Mouse (Mus musculus) urinary bladder, postnatal 14 days (tissue): ENCODE results near the gene Rbm14.
A peak's percentile ranks its signal among the peaks of the same experiment; 100 is the strongest.
"Not testable (repeated sequence)": the region's sequence is repeated elsewhere in the genome, so short reads cannot be mapped to it uniquely, and the experiment has no call there.

ENCODE experiments used
- DNase-seq: peaks from one replicate; pipeline ENCODE4 v3.0.0; 2021; ENCODE audit warnings: low spot score

Rbm14 gene

DNA sequence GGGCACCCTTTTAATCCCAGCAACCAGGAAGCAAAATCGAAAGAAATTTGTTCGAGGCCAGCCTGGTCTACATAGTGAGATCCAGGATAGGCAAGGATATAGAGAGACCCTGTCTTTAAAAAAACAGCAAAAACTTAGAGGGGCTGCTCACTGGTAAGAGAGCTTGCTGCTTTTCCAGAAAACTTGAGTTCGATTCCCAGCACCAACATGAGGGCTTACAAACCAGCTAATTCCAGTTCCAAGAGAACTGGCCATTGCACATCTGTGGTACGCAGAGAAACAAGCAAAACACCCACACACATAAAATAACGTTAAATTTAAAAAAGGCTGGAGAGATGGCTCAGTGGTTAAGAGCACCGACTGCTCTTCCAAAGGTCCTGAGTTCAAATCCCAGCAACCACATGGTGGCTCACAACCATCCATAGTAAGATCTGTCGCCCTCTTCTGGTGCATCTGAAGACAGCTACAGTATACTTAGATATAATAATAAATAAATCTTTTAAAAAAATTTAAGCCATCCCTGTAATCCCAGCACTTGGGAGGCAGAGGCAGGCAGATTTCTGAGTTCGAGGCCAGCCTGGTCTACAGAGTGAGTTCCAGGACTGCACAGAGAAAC is 1.0 kb upstream of the Rbm14 start:
- DNase-seq: not testable (repeated sequence)

GRCm38 (mm10) chr19:4811909-4812242 is 442 bp upstream of the Rbm14 start:
- no peak for DNase-seq

DNA sequence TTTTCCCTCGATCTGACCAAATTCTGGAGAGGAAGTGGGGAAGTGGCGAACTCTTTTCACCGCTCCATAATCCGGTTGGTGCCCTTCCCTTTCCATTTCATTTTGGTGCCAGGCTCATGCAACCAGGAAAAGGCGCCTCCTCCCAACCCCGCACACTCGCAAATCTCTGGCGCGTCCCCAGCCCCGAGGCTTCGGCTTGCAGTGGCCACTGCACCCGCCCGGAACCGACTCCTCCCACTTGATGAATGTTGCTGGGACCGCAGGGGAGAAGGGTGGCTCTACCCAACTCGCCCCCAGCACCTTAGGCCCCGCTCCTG is 730 bp downstream of the Rbm14 start:
- no peak for DNase-seq

- no peak for DNase-seq
Measured at GRCm38 (mm10) chr19:4810309-4810708, 1.1 kb downstream of the Rbm14 start.

GRCm38 (mm10) chr19:4803283-4803682 is 8.2 kb downstream of the Rbm14 start:
- no peak for DNase-seq

- DNase-seq: no peak
Measured at GRCm38 (mm10) chr19:4802691-4803091, 8.7 kb downstream of the Rbm14 start.

GRCm38 (mm10) chr19:4799083-4799482 is 12.4 kb downstream of the Rbm14 start:
- DNase-seq: no peak

DNA sequence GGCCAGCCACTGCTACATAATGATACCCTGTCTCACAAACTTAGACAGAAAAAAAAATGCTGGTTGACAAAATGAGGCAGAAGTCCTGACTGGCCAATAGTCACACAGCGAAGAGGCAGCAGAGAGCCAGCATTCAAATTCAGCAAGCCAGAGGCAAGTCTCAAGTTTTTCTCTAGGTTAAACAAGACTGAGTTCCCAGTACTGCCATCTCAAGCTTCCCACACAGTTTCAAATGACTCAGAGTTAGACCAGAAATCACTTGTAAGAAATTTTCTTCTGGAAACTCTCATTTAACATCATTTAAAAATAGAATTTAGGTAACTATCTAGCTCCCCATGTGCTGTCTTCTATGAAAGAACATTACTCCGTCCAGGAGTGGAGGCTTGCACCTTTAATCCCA is 13.6 kb downstream of the Rbm14 start:
- no peak for DNase-seq

GRCm38 (mm10) chr19:4795929-4796328 is 15.5 kb downstream of the Rbm14 start:
- no peak for DNase-seq

- peak; percentile 99 for DNase-seq
Measured at GRCm38 (mm10) chr19:4793831-4794422, 17.5 kb downstream of the Rbm14 start, which contains the start of gene Rbm4. Gene Rbm4 (minus strand): TSS chr19:4793901.

DNA sequence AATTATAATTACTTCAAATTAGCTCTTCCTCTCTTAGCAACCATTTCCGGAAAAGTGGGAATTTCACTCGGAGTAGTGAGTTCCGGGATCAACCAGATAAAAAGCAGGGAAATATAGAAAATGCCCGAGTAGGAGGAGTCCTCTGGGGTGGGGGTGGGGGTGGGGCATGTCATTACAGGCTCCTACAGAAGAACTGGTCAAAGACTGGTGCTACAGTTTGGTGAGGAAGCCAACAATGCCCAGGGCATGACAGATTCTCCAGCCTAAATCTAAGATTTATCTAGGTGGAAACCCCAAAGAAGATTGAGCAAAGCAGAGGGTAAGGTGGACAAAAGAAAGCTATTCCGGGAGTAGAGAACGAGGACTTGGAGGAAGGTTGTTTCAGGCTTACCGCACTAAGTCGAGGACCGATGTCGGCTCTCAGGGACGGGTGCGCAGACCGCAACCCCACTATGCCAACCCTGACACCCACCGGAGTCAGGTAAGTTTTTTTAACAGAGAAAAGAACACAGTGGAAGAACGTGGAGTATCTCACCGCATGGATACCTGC is 18.1 kb downstream of the Rbm14 start:
- DNase-seq: peak; percentile 15

DNA sequence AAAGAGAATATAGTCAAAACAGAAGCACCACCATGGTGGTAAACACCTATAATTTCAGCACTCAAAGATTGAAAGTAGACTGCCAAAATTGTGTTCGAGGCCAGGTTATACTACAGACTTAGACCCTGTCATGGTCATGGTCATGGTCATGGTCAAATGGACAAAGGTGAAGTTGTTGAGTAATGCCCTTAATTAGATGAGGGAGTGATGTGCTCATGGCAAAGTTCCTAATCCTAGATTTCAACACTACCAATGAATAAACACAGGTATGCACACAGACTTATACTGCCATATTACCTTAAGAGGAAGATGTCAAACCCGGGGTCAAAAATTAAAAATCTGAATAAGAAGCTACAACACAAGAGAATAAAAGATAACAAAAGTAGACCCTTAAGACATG is 25.1 kb downstream of the Rbm14 start:
- no peak for DNase-seq

GRCm38 (mm10) chr19:4785206-4785605 is 26.2 kb downstream of the Rbm14 start:
- no peak for DNase-seq

DNA sequence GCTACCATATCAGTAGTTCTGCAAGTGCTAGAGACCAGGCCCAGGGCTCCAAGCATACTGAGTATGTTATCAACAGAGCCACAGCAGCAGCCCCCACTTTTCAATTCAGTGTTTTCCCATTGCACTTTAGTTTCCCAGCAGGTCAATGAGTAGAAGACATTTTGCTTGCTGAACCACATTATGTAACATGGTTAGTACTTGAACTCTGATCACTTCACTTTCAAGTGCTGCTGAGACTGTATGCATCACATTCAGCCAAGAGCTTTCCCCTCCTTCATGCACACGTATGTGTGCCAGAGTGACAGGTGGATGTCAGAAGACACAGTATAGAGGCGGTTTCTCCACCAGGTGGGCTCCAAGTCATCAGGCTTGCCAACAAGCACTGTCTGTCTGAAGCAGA is 28.5 kb downstream of the Rbm14 start:
- no peak for DNase-seq

- no peak for DNase-seq
Measured at GRCm38 (mm10) chr19:4772785-4773184, 38.6 kb downstream of the Rbm14 start.

DNA sequence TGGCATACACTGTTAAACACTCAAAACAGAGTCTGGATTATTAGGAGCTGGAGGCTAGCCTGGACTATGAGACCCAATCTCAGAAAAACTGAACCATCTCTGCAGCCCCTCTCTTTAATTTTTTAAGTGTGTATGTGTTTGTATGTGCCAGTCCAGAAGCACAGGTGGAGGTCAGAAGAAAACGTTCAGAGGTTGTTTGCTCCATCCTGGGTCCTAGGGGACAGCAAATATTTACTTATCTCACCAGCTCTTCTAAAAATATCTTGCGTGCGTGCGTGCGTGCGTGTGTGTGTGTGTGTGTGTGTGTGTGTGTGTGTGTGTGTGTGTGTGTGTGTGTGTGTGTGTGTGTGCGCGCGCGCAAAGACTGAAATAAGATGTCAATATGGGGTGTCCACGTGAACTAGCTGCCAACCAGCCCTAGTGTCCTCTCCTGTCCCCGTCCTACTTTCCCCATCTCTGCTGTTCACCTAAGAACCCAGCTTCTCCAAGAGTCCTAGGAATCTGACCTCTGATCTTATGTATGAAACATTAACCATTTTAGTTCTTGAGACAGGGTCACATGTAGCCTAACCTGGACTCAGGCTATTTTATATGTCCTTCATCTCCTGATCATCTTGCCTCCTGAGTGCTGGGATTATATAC is 43.8 kb downstream of the Rbm14 start:
- no peak for DNase-seq

- DNase-seq: no peak
Measured at GRCm38 (mm10) chr19:4762876-4763275, 48.6 kb downstream of the Rbm14 start.

DNA sequence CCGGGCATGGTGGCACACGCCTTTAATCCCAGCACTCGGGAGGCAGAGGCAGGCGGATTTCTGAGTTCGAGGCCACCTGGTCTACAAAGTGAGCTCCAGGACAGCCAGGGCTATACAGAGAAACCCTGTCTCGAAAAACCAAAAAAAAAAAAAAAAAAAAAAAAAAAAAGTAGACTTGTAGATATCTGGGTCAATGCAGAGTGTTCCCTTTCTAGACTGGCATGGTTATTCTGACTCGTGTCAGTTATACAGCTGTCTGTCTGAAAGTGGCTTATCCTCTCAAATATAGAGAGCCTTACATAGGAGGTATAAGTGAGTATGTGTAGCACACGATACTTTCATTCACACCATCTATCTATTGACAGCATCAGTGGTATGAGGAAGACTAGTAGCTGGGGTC is 50.9 kb downstream of the Rbm14 start:
- DNase-seq: not testable (repeated sequence)

DNA sequence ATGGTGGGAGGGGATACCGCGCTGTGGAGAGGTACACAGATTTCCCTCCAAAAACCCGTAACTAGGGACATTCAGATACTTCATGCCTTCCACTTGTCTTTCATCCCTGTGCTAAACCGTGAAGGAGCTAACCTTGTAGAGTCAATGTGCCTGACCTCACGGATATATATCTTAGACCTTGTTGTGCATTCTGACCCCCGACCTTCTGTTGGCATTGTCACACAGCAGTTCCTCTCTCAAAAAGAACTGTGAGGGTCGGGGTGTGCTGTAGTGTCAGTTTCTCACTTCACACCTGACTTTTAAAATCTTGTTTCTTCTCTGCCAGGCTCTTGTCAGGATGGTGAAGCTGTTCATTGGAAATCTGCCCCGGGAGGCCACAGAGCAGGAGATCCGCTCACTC is 54.5 kb downstream of the Rbm14 start:
- no peak for DNase-seq

GRCm38 (mm10) chr19:4756193-4756911 is 55.1 kb downstream of the Rbm14 start, which contains the start of gene Rbm4b:
Gene Rbm4b (plus strand): TSS chr19:4756497.
- DNase-seq: peak; percentile 96

DNA sequence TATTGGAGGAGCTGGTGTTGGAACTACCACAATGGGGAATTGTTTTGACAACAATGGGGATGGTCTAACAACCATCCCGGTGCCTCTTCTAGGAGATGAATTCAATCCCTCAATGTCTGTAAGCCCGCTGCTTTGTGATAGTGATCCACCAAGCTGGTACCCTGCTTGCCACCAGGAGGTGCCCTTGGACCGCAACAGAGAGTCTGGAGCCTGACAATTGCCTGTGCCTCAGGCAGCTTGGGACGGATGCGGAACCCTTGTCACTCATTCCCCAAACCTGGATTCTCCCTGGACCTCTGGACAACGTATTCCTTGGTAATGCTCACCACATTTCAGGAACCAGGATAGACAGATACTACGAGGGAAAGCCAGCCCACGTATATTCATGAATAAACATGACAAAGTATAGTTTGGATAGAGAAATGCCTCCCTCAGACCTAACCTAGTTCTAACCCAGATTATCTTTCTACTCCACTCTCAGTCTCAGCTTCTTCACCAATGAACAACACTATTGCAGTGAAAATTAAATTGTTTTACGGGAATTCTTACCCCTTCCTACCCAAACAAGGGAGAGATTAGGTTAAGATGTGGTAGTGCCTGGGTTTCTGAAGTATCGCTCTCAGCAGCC is 55.8 kb downstream of the Rbm14 start:
- DNase-seq: peak; percentile 91
